Mouse (Mus musculus) liver, embryonic 14.5 days (tissue): ENCODE measurements around the gene Bhlhe40. TPM values are rescaled to one million over a fixed set of nuclear protein-coding genes. Genes with fewer than 3 reads are reported as not detected.

Experiments
- ATAC-seq: fragments of 200-750 bp; cut with Nextera tagmentation; 2 replicates; pipeline ENCODE4 v1.8.0; 2017; ENCODE audit warnings: moderate number of reproducible peaks, mild to moderate bottlenecking, moderate library complexity; ENCODE audit not compliant: insufficient read depth
- DNase-seq, 3 experiments: peaks; one replicate each; pipeline ENCODE4 v3.0.0-alpha.2; 2012 to 2013; ENCODE audit warnings: low read depth in 3 of 3, low spot score in 3 of 3
- H3K27ac ChIP-seq: fragments of 300-500 bp; sonication (generic); 2 replicates; pipeline ENCODE4 v1.5.1; 2014; ENCODE audit warnings: moderate library complexity, mild to moderate bottlenecking, control low read depth, inconsistent platforms
- H3K27me3 ChIP-seq: fragments of 300-500 bp; sonication (generic); 2 replicates; pipeline ENCODE4 v1.6.1; 2014; ENCODE audit warnings: mild to moderate bottlenecking, low read length, moderate library complexity; ENCODE audit not compliant: control insufficient read depth, insufficient read depth
- H3K36me3 ChIP-seq: fragments of 300-500 bp; sonication (generic); replicated peaks from 2 replicates; pipeline ENCODE4 v1.6.1; 2014; ENCODE audit warnings: low read depth; ENCODE audit not compliant: control insufficient read depth, insufficient read depth
- H3K4me1 ChIP-seq, 2 experiments: fragments of 200-500 bp in 1 of 2; fragments of 300-500 bp in 1 of 2; sonication (generic) in 1 of 2; replicated peaks; 2 replicates each; pipeline ENCODE4 v1.6.1; 2012 to 2014; ENCODE audit warnings: antibody characterized with exemption in 1 of 2, inconsistent platforms in 1 of 2, low read length in 1 of 2; ENCODE audit not compliant: control insufficient read depth in 2 of 2, insufficient read depth in 2 of 2
- H3K4me2 ChIP-seq: fragments of 300-500 bp; sonication (generic); 2 replicates; pipeline ENCODE4 v1.6.1; 2014; ENCODE audit warnings: low read depth, mild to moderate bottlenecking, control low read depth, moderate library complexity
- H3K4me3 ChIP-seq, 2 experiments: fragments of 200-500 bp in 1 of 2; fragments of 300-500 bp in 1 of 2; sonication (generic) in 1 of 2; 2 replicates each; pipeline ENCODE4 v1.5.1; 2012 to 2014; ENCODE audit warnings: low read depth in 2 of 2, low read length in 2 of 2, mild to moderate bottlenecking in 2 of 2, control low read depth in 1 of 2, inconsistent platforms in 1 of 2, moderate library complexity in 1 of 2; ENCODE audit not compliant: insufficient read depth in 1 of 2
- H3K9ac ChIP-seq: fragments of 300-500 bp; sonication (generic); replicated peaks from 2 replicates; pipeline ENCODE4 v1.6.1; 2014; ENCODE audit warnings: mild to moderate bottlenecking, control low read depth, moderate library complexity
- H3K9me3 ChIP-seq: fragments of 300-500 bp; sonication (generic); 2 replicates; pipeline ENCODE4 v1.6.1; 2016; ENCODE audit warnings: low read length, mixed read lengths; ENCODE audit not compliant: control insufficient read depth
- CTCF ChIP-seq: IDR thresholded peaks from 2 replicates; pipeline ENCODE4 v1.5.1; 2016; ENCODE audit warnings: antibody characterized with exemption, low read depth, control low read depth
- EP300 ChIP-seq: IDR thresholded peaks from 2 replicates; pipeline ENCODE4 v1.6.1; 2016; ENCODE audit warnings: antibody characterized with exemption, low read depth
- whole genome bisulfite sequencing: fragments of 180-500 bp; shearing (Covaris S2); extraction: QIAGEN DNeasy Blood & Tissue Kit; methylation state at CpG from one replicate; pipeline ENCODE4 v1.1.7; 2014; ENCODE audit not compliant: insufficient replicate concordance; 5-methylcytosine and 5-hydroxymethylcytosine counted together
- polyA plus RNA-seq, 2 experiments: library from polyadenylated mRNA; depleted of rRNA in 1 of 2; stranded (reverse) in 1 of 2; unstranded in 1 of 2; fragments of >200 nt; fragmentation: Nextera tagmentation in 1 of 2; extraction: Ambion mirVana in 1 of 2; gene quantifications; 2 replicates each; pipeline versions ENCODE4 v1.2.1 to v1.2.3; 2012 to 2014

Bhlhe40 gene
- polyA plus RNA-seq, 2 experiments, result 2.3 to 5.3 TPM

- WGBS, result 62% methylated on average over 3 of the region's 3 CpGs
- H3K9me3 ChIP-seq, result no peaks in the 10 kb centered on the region
- ATAC-seq, result no peak
These were observed 26.5 kb downstream of the Bhlhe40 start for GRCm38 (mm10) chr6:108686930-108687329.

GRCm38 (mm10) chr6:108688344-108688743 is 27.9 kb downstream of the Bhlhe40 start:
- H3K4me3 ChIP-seq, result no peak overlapping the region
- no peaks in the 10 kb centered on the region for H3K36me3 ChIP-seq
- DNase-seq, result no peak
- no peaks in the 10 kb centered on the region for H3K27me3 ChIP-seq
- H3K4me1 ChIP-seq, result no peaks in the 10 kb centered on the region
- H3K27ac ChIP-seq, result no peak overlapping the region
- 38% methylated on average over 5 of the region's 5 CpGs for WGBS
- ATAC-seq, result no peak
- no peak overlapping the region for H3K4me2 ChIP-seq
- no peak overlapping the region for H3K9ac ChIP-seq
- H3K9me3 ChIP-seq, result no peaks in the 10 kb centered on the region
- TF ChIP-seq CTCF, result no peak
- TF ChIP-seq EP300, result no peak

More at GRCm38 (mm10) chr6:108686930-108687329, 26.5 kb downstream of the Bhlhe40 start:
- Histone ChIP-seq H3K27ac (no peak overlapping the region), H3K27me3 (no peaks in the 10 kb centered on the region), H3K4me1 (peaks cover 0 to 2% of the 10 kb centered on the region in 2 experiments; a peak in 1 of 4 replicates), H3K4me3 (no peak overlapping the region), H3K9ac (no peak overlapping the region), H3K36me3 (no peaks in the 10 kb centered on the region), H3K4me2 (no peak overlapping the region)
- no peak for TF ChIP-seq CTCF
- no peak for DNase-seq

- no peak overlapping the region for H3K4me3 ChIP-seq
- no peak overlapping the region for H3K27ac ChIP-seq
- H3K9ac ChIP-seq, result no peak overlapping the region
- ATAC-seq (no peak), DNase-seq (no peak)
- H3K4me2 ChIP-seq, result no peak overlapping the region
- 60% methylated on average over 3 of the region's 3 CpGs for WGBS
- no peaks in the 10 kb centered on the region for H3K27me3 ChIP-seq
- peaks cover 0 to 9% of the 10 kb centered on the region in 2 experiments; a peak in 2 of 4 replicates for H3K4me1 ChIP-seq
- no peaks in the 10 kb centered on the region for H3K9me3 ChIP-seq
- H3K36me3 ChIP-seq, result no peaks in the 10 kb centered on the region
- TF ChIP-seq EP300 (no peak), CTCF (no peak)
These were observed 32.6 kb downstream of the Bhlhe40 start for GRCm38 (mm10) chr6:108692986-108693385.

- Histone ChIP-seq H3K9me3 (no peaks in the 10 kb centered on the region), H3K4me2 (no peak overlapping the region; the same call in 1 of the 2 replicates), H3K9ac (no peak overlapping the region), H3K36me3 (no peaks in the 10 kb centered on the region), H3K4me1 (peaks cover 0 to 11% of the 10 kb centered on the region in 2 experiments; a peak in 2 of 4 replicates), H3K27me3 (no peaks in the 10 kb centered on the region), H3K27ac (no peak overlapping the region), H3K4me3 (no peak overlapping the region)
- 38% methylated on average over 8 of the region's 8 CpGs for WGBS
- no peak for DNase-seq
- ATAC-seq, result 0 out of 2 replicates have a peak, but pooled peaks have one; percentile 28
- TF ChIP-seq CTCF, result no peak
- no peak for TF ChIP-seq EP300
These were observed 34.7 kb downstream of the Bhlhe40 start for GRCm38 (mm10) chr6:108694965-108695724.

GRCm38 (mm10) chr6:108695844-108696821 is 35.7 kb downstream of the Bhlhe40 start:
- no peak overlapping the region for H3K9ac ChIP-seq
- H3K4me2 ChIP-seq, result no peak overlapping the region
- no peak overlapping the region for H3K27ac ChIP-seq
- H3K27me3 ChIP-seq, result no peaks in the 10 kb centered on the region
- no peak for TF ChIP-seq EP300
- TF ChIP-seq CTCF, result no peak
- peaks cover 0 to 16% of the 10 kb centered on the region in 2 experiments; a peak in 2 of 4 replicates for H3K4me1 ChIP-seq
- no peaks in the 10 kb centered on the region for H3K9me3 ChIP-seq
- DNase-seq, result no peak
- H3K36me3 ChIP-seq, result no peaks in the 10 kb centered on the region
- no peak for ATAC-seq
- 40% methylated on average over 11 of the region's 11 CpGs for WGBS
- no peak overlapping the region for H3K4me3 ChIP-seq
